Mouse (Mus musculus) gastrocnemius, postnatal 14 days (tissue): ENCODE results near the gene Scyl3. TPM values are rescaled to one million over a fixed set of nuclear protein-coding genes. Genes with fewer than 3 reads are reported as not detected.
A peak's percentile ranks its signal among the peaks of the same experiment; 100 is the strongest.

Experiments
- DNase-seq: peaks from one replicate; pipeline ENCODE4 v3.0.0; 2021; ENCODE audit warnings: mixed read lengths
- intact Hi-C: fragments of 180-260 bp; cut with DNase I; formaldehyde crosslinking; loops from one replicate; pipeline ENCODE4 v1.15.1; 2025; ENCODE audit warnings: low total_unique reads
- total RNA-seq, 2 experiments: library from RNA; stranded (reverse); gene quantifications; 2 replicates each; pipeline ENCODE4 v1.2.3; 2021

Scyl3 gene
- total RNA-seq, 2 experiments from 2014 or later = 4.0 to 5.2 TPM

DNA sequence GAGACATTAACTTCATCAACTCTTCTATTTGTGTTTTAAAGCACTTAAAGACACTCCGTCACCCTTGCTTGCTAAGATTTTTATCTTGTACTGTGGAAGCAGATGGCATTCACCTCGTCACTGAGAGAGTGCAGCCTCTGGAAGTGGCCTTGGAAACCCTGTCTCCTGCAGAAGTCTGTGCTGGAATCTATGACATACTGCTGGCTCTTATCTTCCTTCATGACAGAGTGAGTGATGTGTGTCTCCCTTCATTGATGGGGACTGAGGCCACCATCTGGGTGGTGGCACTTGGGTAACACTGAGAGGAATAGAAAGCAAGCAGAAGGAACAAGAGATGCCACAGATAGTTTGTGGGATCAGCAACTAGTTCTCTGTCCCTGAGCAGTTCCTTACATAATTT is 5.7 kb downstream of the Scyl3 start:
- no peak for DNase-seq
- intact Hi-C loops = no loop called here

DNA sequence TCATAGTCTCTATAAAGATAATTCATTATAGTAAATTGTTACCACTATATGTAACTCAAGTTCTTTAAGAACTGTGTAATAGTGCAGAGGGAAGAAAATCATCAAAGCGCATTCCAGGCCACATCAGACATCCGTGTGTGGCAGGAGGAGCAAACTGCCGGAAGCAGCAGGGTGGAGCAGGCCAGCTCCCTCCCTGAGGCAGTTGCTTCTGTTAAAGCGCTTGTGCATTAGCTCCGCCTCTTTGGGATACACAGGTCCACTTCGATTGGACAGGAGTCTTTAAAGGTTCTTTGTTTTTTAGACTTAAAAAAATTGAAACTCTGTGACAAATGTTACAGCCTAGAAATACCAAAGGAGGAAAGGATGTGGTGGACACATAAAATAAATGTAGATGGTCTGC is 13.2 kb downstream of the Scyl3 start:
- intact Hi-C loops = no loop called here
- DNase-seq = no peak

DNA sequence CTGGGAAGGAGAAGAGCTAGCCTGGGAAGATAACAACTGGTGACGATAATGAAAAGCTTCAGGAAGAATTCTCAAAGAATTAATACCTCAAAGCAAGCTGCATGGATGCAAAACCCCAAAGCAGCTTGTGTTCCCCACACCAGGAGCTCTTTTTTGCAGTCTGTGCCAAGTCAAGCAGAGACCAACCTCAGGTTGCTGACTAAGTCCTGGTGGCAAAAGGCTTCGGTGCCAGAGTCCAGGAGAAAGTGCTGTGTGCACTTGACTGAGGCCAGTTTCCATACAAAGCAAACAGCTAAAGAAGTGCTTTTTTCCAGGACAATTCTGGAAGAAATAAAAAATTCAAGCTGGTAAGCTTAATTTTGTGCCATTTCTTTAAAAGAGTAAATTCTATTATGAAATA is 24.5 kb downstream of the Scyl3 start:
- intact Hi-C loops = no loop called here
- no peak for DNase-seq

DNA sequence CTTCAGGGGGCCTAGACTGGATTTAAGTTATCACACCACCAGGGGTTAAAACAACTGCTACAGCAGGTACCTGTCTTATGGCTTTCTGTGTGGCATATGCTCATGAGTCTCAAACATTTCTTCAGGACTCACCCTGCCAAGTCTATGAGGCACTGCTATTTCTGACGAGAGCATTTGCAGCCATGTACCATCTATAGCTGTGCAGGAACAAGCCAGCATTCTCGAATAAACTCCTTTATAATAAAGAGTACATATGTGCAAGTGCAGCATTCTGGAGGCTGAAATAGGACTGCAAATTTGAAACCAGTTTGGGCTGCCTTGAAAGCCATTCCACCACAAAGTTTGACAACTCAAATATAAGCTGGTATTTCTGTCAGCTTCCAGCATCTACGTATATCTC is 29.1 kb downstream of the Scyl3 start:
- DNase-seq = no peak
- intact Hi-C loops = no loop called here

DNA sequence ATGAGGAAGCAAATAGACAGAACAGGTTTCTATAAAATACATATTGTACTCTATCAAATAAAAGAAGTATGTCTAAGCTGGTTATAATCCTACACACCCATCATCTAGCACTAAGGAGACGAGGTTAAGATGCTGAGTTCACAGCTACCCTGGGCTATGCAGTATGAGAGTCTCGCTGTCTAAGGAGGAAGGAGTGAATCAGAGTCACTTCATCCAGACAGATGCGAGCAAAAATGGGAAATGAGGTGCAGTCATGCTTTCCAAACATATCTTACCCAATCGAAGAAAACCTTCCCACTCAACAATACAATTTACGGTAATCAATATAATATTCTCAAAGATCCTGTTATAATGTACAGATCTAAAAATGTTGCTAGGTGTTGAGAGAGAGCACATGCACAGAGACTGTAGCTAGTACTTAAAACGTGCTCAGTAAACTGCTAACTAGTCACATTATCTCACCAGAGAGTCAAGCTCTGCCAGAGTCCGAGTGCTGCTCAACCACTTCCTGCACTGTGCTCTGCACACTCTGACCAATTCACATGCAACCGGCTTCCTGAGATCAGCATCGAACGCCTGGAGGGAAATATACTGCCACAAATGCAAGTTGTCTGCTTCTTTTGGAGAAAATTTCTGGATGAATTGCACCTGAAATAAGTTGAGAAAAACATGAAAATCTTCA is 35.2 kb downstream of the Scyl3 start:
- intact Hi-C loops = no loop called here

DNA sequence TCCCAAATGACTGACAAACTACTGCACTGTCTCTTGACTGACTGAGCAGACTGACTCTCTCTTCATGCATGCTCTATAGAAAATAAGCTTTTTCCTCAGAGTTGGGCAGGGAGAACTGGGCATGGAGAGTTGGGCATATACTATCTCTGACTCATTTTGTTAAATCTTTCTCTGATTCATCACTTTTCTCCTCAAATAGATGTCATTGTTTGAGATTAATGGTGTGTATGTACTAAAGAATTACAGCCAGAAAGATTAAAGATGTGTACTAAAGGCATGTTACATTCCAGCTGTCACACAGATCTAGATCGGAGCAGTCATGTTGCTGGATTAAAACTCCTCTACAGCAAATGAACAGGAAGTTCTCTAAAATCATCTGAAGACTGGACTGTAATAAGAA is 45.6 kb downstream of the Scyl3 start:
- no peak for DNase-seq
- intact Hi-C loops = no loop called here

More for the DNA sequence above, 35.2 kb downstream of the Scyl3 start:
- DNase-seq = no peak

DNA sequence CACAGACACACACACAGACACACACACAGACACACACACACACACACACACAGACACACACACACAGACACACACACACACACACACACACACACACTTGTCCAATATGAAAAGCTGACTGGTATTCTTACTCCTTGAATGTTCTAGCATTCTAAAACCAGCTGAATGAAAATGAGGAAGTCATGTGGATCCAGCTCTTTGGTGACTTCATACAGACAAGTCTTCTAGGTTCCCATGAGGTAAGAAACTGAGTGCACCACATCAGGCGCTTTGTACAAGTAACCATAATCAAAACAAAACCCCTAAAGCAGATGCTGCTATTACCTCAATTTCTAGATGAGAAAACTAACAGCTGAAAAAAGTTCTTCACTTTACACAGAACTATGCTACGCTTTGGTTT is 46.2 kb downstream of the Scyl3 start:
- intact Hi-C loops = no loop called here
- DNase-seq = no peak

DNA sequence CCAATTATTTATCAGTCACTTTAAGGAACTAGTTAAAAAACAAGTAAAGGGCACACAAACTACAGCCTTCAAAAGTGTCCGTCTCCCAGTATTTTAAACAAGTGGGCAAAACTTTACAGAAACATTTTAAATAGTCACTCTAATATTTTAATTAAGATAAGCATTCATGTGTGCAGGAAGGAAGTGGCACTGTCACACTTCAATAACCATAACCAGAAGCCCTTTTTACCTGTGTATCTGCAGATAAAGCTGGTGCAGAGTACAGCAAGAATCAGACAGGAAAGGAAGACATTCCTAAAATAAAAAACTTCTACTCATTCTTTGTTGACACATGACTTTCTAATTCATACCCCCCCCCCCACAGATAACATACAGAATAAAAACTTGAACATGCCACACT is 47.6 kb downstream of the Scyl3 start:
- DNase-seq = no peak
- intact Hi-C loops = no loop called here

DNA sequence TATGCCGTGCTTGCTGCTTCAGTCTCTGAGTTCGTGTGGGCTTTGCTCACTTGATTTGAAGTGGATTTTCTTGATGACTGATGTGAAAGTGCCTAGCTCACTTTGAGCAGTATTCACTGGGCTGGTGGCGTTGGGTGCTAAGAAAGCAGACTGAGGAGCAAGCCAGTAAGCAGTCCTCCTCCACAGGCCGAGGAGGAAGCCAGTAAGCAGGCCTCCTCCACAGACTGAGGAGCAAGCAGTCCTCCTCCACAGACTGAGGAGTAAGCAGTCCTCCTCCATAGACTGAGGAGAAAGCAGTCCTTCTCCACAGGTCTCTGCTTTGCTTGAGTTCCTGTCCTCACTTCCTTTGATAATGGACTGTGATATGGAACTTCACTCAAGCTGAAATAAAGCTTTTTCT is 63.5 kb downstream of the Scyl3 start:
- no peak for DNase-seq
- intact Hi-C loops = no loop called here

DNA sequence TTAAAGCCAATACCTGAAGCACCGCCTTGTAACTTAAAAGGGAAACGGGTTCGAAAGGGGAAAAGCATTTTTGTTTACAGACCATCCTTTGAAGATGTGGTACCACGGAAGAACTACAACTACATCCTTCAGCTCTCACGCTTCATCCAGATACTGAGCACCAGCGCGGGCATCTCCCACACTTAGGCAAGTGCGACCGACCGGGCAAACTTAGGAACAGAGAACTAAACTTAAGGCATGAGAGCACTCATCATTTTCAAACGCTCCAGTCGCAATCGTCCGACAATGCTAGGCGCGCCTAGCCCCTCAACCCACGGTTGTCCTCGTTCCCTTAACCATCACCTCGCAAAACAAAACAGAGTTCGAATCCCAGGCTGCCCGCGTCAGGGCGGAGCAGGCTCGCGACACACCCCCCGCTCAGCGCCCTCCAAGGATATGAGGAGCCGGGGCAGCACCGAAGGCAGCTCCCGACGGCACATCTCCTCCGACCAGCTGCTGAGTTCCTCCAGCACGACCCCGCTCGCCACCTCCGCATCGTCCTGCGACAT is 65.3 kb downstream of the Scyl3 start:
- intact Hi-C loops = no loop called here
- no peak for DNase-seq

DNA sequence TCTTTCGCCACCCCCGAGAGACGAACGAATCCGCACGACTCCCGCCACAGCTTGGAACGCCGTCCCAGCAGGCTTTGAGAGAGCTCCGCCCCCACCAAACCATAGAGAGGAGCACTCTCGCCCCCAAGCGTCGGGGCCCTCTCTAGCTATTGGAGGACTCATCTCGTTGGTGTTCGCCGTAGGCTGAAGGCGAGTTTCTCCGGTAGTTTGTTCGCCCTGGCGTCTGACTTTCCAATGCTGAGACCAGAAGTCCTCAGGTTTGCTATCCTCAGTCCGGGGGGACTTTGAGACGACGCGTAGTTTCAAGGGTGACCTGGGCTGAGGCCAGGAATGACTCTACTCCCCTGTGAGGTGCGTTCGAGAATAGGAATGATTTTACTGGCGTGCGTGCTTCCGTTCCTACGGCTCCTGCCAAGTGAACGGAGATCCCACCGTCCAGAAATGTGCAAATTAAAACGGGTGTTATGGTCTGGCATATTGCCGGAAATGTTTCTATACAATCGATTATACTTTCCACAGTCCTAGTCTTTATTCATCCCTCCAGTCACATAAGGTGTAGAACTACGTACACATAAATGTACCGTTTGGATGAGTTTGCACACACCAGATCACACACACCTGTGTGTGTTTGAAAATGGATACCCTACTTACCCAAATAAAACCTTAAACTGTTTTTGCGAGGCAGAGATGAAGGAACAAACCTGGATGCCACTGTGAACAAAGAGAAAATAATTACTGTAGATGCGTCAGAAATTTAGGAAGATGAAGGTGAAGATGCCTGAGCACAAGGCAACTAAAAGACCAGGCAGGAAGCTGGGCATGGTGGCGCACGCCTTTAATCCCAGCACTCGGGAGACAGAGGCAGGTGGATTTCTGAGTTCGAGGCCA is 66.1 kb downstream of the Scyl3 start, which contains the start of the genes BC055324 and Mettl18:
Gene BC055324, minus strand, starts transcription at position 76 of the 888 bp plus-strand sequence.
Gene Mettl18, plus strand, starts transcription at position 169 of the 888 bp plus-strand sequence.
- DNase-seq = peak; percentile 88
- intact Hi-C loops = no loop called here

DNA sequence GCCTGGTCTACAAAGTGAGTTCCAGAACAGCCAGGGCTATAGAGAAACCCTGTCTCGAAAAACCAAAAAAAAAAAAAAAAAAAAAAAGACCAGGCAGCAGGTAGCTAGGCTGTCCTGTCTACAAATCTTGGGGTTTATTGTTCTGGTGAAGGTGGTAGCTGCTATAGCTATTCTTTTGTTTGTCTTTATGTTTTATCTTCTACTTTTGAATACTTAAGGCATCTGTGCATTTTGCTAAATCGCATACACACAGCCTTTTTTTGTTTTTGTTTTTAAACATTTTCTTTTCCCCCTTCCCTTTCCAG is 66.7 kb downstream of the Scyl3 start:
- DNase-seq = no peak
- intact Hi-C loops = no loop called here

DNA sequence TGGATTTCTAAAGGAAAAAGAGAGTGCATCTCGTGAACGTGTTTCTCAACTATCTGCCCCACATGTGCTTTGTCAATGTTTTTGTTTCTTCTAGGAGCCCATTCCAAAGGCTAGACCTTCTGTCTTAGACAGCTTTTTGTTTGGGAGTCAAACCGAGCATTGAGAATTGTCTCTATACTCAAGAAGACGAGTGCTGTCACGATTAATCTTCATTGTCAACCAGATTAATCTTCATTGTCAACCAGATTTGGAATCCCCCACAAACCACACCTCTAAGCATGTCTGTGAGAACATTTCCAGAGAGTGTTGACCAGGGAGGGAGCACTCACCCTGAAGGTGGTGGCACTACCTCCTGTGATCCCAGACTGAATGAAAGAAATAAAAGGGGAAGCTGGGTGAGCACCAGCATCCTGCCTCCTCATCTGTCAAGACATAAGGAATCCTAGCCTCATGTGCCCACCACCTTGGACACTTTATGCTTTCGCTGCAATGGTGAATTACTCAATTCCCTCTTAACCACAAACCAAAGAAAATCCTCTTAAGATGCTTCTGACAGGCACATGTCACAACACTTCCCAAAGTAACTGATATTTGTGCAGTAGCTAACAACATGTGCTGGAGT is 73.0 kb downstream of the Scyl3 start:
- intact Hi-C loops = no loop called here
- no peak for DNase-seq

DNA sequence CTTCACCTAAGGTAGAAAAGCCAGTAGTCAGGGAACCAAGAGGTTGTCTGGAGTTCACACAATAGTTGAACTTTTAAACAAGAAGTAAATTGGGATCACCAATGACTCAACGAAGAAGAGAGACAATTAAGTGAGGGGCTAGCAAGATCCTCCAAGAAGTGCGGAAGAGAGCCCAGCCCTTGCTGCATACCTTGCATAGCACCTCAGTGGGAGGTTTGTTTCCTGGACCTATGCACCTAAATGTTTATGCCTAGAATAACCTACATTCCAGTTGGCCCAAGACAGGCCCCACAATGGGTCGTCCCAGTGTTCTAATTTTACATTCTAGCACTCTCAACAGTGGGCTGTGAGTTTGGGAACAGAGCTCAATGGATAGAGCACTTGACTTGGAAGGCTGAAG is 75.4 kb downstream of the Scyl3 start:
- intact Hi-C loops = no loop called here
- no peak for DNase-seq

Other genes with a start within 250 kb of the Scyl3 start
- gene Mettl11b, start 203.9 kb upstream of the Scyl3 start, total RNA-seq = 1 to 10 TPM; 4.1 to 6.2 TPM
- 10 to 100 TPM; 12.4 to 13.1 TPM for gene Kifap3, start 149.5 kb upstream of the Scyl3 start, total RNA-seq
- 1 to 10 TPM in 1 of 2 experiments, under 1 TPM in 1; 0.62 to 1.2 TPM for gene BC055324, start 65.7 kb downstream of the Scyl3 start, total RNA-seq
- 1 to 10 TPM; 2.8 to 3.3 TPM for gene Mettl18, start 65.8 kb downstream of the Scyl3 start, total RNA-seq
- gene Sele, start 119.1 kb downstream of the Scyl3 start, total RNA-seq = not detected
- under 1 TPM; 0.24 to 0.29 TPM for gene Sell, start 132.9 kb downstream of the Scyl3 start, total RNA-seq
- gene Selp, start 186.2 kb downstream of the Scyl3 start, total RNA-seq = 1 to 10 TPM in 1 of 2 experiments, under 1 TPM in 1; 0.31 to 1.1 TPM
- under 1 TPM; 0.07 to 0.14 TPM for gene F5, start 222.7 kb downstream of the Scyl3 start, total RNA-seq